Mouse (Mus musculus): ENCODE data around the gene 1700125H20Rik.

GRCm38 (mm10) chr11:85122073-85122472 lies 48.1 kb upstream of the 1700125H20Rik start:
- no peak for TF ChIP-seq POLR2A (IDR thresholded peaks at IDR 0.05; ENCODE audit: insufficient read depth, low read depth, low read length)
- TF ChIP-seq CTCF (IDR thresholded peaks at IDR 0.05) = no peak
- TF ChIP-seq EP300 (IDR thresholded peaks at IDR 0.05; ENCODE audit: insufficient read depth, low read depth, low read length) = no peak
